Mouse (Mus musculus) neutrophil, adult 65 days (primary cell): Measurements from ENCODE around the gene Olfr1024. TPM values are rescaled to one million over a fixed set of nuclear protein-coding genes. Genes with fewer than 3 reads are reported as not detected.

Experiments used
- total RNA-seq: library from RNA; stranded (reverse); gene quantifications from 2 replicates; pipeline ENCODE4 v1.2.4, GENCODE M21; 2023

The Olfr1024 gene
- not detected in 2 replicates for total RNA-seq

GRCm38 (mm10) chr2:85904952-85905351 lies at the start of gene Olfr1024:
TSS of gene Olfr1024 (minus strand) at chr2:85905052.

GRCm38 (mm10) chr2:85950137-85950536 lies 45.3 kb upstream of the Olfr1024 start, which contains the start of gene Olfr1028:
TSS of gene Olfr1028 (plus strand) at chr2:85950437.

GRCm38 (mm10) chr2:85921258-85921657 lies 16.4 kb upstream of the Olfr1024 start, which contains the start of gene Olfr1026:
TSS of gene Olfr1026 (plus strand) at chr2:85921558.

GRCm38 (mm10) chr2:85914893-85915292 lies 10.0 kb upstream of the Olfr1024 start, which contains the start of gene Olfr1025-ps1:
TSS of gene Olfr1025-ps1 (plus strand) at chr2:85915193.

GRCm38 (mm10) chr2:85885340-85885739 lies 19.5 kb downstream of the Olfr1024 start, which contains the start of gene Olfr1023:
TSS of gene Olfr1023 (plus strand) at chr2:85885640.

GRCm38 (mm10) chr2:85868294-85868693 lies 36.6 kb downstream of the Olfr1024 start, which contains the start of gene Olfr1022:
TSS of gene Olfr1022 (plus strand) at chr2:85868594.

Other genes starting within 250 kb of the Olfr1024 start
- not detected in 2 replicates for gene Olfr154, start 240.6 kb downstream of the Olfr1024 start, total RNA-seq
- not detected in 2 replicates for gene Olfr1006, start 226.3 kb downstream of the Olfr1024 start, total RNA-seq
- gene Olfr1008, start 215.6 kb downstream of the Olfr1024 start, total RNA-seq = not detected in 2 replicates
- gene Olfr1009, start 189.6 kb downstream of the Olfr1024 start, total RNA-seq = not detected in 2 replicates
- gene Olfr1012, start 142.3 kb downstream of the Olfr1024 start, total RNA-seq = not detected in 2 replicates
- gene Olfr1013, start 138.0 kb downstream of the Olfr1024 start, total RNA-seq = not detected in 2 replicates
- not detected in 2 replicates for gene Olfr1014, start 132.3 kb downstream of the Olfr1024 start, total RNA-seq
- gene Olfr1015, start 123.0 kb downstream of the Olfr1024 start, total RNA-seq = not detected in 2 replicates
- gene Olfr1016, start 102.5 kb downstream of the Olfr1024 start, total RNA-seq = not detected in 2 replicates
- not detected in 2 replicates for gene Olfr1018, start 86.6 kb downstream of the Olfr1024 start, total RNA-seq
- not detected in 2 replicates for gene Olfr1019, start 59.6 kb downstream of the Olfr1024 start, total RNA-seq
- not detected in 2 replicates for gene Olfr1020, start 58.0 kb downstream of the Olfr1024 start, total RNA-seq
- not detected in 2 replicates for gene Olfr1022, start 36.5 kb downstream of the Olfr1024 start, total RNA-seq
- gene Olfr1023, start 19.4 kb downstream of the Olfr1024 start, total RNA-seq = not detected in 2 replicates
- gene Olfr1025-ps1, start 10.1 kb upstream of the Olfr1024 start, total RNA-seq = not detected in 2 replicates
- gene Olfr1026, start 16.5 kb upstream of the Olfr1024 start, total RNA-seq = not detected in 2 replicates
- gene Olfr1028, start 45.4 kb upstream of the Olfr1024 start, total RNA-seq = 0.13 TPM in 1 of 2 replicates, not detected in the other
- not detected in 2 replicates for gene Olfr1029, start 68.8 kb upstream of the Olfr1024 start, total RNA-seq
- not detected in 2 replicates for gene Olfr1030, start 74.2 kb upstream of the Olfr1024 start, total RNA-seq
- gene Olfr1031, start 85.3 kb upstream of the Olfr1024 start, total RNA-seq = not detected in 2 replicates
- not detected in 2 replicates for gene Olfr1032, start 100.5 kb upstream of the Olfr1024 start, total RNA-seq
- not detected in 2 replicates for gene Olfr1033, start 115.6 kb upstream of the Olfr1024 start, total RNA-seq
- not detected in 2 replicates for gene Olfr1034, start 140.8 kb upstream of the Olfr1024 start, total RNA-seq
- not detected in 2 replicates for gene Olfr1036, start 168.9 kb upstream of the Olfr1024 start, total RNA-seq
- gene Olfr1037, start 182.3 kb upstream of the Olfr1024 start, total RNA-seq = not detected in 2 replicates
- gene Olfr1039, start 230.9 kb upstream of the Olfr1024 start, total RNA-seq = not detected in 2 replicates
- not detected in 2 replicates for gene Olfr1040, start 241.7 kb upstream of the Olfr1024 start, total RNA-seq